Mouse (Mus musculus) cerebellum, adult 2 months (tissue): ENCODE data around the gene Fkbp5. TPM values are rescaled to one million over a fixed set of nuclear protein-coding genes. Genes with fewer than 3 reads are reported as not detected.

Source experiments
- DNase-seq, 2 experiments: peaks; one replicate each; pipeline ENCODE4 v3.0.0; 2021
- H3K27ac ChIP-seq: fragments of 200-500 bp; 2 replicates; pipeline ENCODE4 v1.5.1; 2012; ENCODE audit warnings: low read length, control low read depth, inconsistent platforms; ENCODE audit not compliant: insufficient read depth
- H3K27me3 ChIP-seq: fragments of 200-500 bp; 2 replicates; pipeline ENCODE4 v1.6.1; 2012; ENCODE audit warnings: inconsistent platforms, mild to moderate bottlenecking, low read length, moderate library complexity; ENCODE audit not compliant: control insufficient read depth, insufficient read depth
- H3K4me1 ChIP-seq: fragments of 200-500 bp; 2 replicates; pipeline ENCODE4 v1.6.1; 2011; ENCODE audit warnings: low read length; ENCODE audit not compliant: control insufficient read depth, insufficient read depth
- H3K4me3 ChIP-seq: fragments of 200-500 bp; replicated peaks from 2 replicates; pipeline ENCODE3; 2011; ENCODE audit warnings: mild to moderate bottlenecking, low read depth, low read length, control low read depth; ENCODE audit not compliant: insufficient read depth
- CTCF ChIP-seq: fragments of 200-500 bp; IDR thresholded peaks from 2 replicates; pipeline ENCODE4 v1.5.1; 2011; ENCODE audit warnings: low read depth, mild to moderate bottlenecking, control low read depth, low read length, moderate library complexity, borderline replicate concordance; ENCODE audit not compliant: insufficient read depth
- POLR2A ChIP-seq: fragments of 200-500 bp; IDR thresholded peaks from 2 replicates; pipeline ENCODE4 v1.6.1; 2011; ENCODE audit warnings: low read length, control low read depth, borderline replicate concordance; ENCODE audit not compliant: insufficient read depth
- WGBS: fragments of 180-500 bp; shearing (Covaris S2); methylation state at CpG from one replicate; pipeline ENCODE4 v1.1.7; 2018; 5-methylcytosine and 5-hydroxymethylcytosine counted together
- polyA plus RNA-seq: library from polyadenylated mRNA; depleted of rRNA; stranded (reverse); fragments of >200 nt; gene quantifications from 2 replicates; pipeline ENCODE4 v1.2.3, GENCODE M21; 2012

Fkbp5 gene
- polyA plus RNA-seq, 1 experiment: 8.6 TPM

DNA sequence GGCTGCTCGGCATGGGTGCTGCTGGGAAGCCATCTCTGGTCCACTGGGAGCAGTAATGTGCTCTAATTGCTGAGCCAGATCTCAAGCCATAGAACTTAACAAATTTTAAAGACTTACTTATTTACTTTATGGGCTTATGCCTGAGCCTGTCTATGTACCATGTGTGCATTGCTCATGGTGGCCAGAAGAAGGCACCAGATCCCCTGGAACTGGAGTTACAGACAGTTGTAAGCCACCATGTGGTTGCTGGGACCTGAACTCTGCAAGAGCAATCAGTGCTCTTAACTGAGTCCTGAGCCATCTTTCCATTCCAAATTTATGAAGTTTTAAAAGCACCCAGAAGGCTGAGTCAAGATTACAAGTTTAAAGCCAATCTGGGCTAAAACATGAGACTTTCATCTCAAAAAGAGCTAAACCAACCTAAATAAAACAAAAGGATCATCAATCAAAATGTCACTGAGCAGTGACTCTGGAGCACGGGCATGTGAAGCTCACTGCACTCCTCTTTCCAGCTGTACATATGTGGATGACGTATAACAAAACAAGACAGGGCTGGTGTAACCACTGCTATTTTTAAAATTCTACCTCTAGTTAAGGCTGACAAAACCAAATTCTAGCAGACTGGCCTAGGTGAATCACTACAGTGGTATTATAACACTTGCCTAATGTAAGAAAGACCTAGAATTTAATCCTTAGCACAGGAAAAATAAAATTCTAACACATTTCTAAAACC is 41.6 kb downstream of the Fkbp5 start:
- Histone ChIP-seq H3K27me3 (no peaks in the 10 kb centered on the region), H3K27ac (no peak overlapping the region), H3K4me1 (no peaks in the 10 kb centered on the region), H3K4me3 (no peak overlapping the region)
- no peak for DNase-seq
- WGBS: 92% methylated on average over 3 of the region's 3 CpGs
- TF ChIP-seq CTCF (no peak), POLR2A (no peak)

DNA sequence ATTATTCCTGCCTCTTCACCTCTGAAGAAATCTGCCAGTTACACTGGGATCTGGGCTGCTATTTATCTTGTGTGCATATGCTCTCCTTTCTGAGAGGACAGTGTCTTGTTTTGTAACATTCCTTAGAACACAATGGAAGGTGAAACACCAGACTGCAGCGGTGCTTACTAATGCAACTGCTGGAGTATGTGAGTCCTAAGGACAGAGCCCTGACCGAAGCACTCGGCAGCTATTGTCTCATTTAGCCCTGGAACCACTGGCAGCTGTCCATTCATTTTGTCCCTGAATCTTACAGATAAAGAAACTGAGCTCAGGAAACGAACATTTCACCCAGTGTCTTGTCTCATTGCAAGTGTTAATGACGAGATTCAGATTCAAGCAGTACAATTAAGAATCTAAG is 44.6 kb downstream of the Fkbp5 start:
- DNase-seq: no peak
- Histone ChIP-seq H3K27me3 (no peaks in the 10 kb centered on the region), H3K27ac (no peak overlapping the region), H3K4me1 (no peaks in the 10 kb centered on the region), H3K4me3 (no peak overlapping the region)
- no peak for TF ChIP-seq POLR2A
- TF ChIP-seq CTCF: no peak
- 60% methylated on average over 5 of the region's 5 CpGs for WGBS

DNA sequence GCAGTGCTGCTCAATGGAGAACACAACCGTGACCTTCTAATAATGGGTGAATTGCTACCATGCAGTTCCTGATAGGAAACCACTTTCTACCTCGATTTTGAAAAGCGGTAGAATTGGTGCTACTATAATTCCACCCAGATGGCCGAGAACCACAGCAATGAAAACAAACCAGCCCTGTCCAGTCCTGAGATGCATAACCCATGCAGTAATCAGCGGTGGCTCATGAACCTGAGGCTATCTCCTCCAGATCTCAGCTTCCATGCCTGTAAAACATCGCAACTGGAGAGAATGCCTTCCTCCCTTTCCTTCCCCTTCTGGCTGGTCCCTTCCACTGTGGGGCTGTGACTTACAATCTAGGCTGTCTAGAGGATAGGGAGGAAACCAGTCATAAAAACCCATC is 46.5 kb downstream of the Fkbp5 start:
- 81% methylated on average over 6 of the region's 6 CpGs for WGBS
- Histone ChIP-seq H3K4me3 (no peak overlapping the region), H3K27ac (no peak overlapping the region), H3K4me1 (no peaks in the 10 kb centered on the region), H3K27me3 (no peaks in the 10 kb centered on the region)
- no peak for DNase-seq
- no peak for TF ChIP-seq CTCF
- TF ChIP-seq POLR2A: no peak

DNA sequence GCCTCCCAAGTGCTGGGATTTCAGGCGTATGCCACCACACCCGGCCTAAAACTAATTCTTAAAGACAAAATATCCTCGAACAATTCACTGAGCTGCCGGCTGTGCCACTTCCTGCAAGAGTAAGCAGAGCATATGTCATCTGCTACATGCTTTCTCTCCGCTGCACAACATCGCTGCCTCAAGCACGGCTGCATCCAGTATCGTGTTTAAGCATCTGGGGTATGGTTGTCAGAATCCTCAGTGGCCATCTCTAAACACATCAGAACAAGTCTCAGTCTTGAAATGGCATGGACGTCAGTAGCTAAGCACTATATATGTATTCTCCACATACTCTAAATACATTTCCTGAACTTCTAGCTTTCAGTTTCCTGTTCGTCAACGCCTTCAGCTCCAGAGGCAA is 49.6 kb downstream of the Fkbp5 start:
- Histone ChIP-seq H3K27me3 (no peaks in the 10 kb centered on the region), H3K4me3 (no peak overlapping the region), H3K27ac (no peak overlapping the region), H3K4me1 (peaks cover 4% of the 10 kb centered on the region; the same call in 1 of the 2 replicates)
- DNase-seq: no peak
- WGBS: 52% methylated on average over 11 of the region's 11 CpGs
- TF ChIP-seq CTCF (no peak), POLR2A (no peak)

DNA sequence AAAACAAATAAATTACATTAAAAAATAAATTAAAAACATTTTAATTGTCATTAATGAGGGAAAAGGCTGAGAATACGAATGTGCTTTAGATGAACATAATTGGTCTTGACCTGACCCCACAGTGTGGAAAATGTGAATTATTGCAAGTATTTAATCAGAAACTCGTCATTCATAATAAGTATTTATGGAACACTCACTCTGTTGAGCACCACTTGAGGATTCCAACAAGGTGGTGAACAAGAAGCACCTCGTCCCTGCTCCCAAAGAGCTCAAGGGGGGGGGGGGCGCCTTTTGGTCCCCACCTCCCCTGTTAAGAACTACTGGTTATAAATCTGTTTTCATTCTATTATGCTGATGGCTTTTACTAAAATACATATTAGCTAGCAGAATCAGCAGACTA is 51.4 kb downstream of the Fkbp5 start:
- H3K4me1 ChIP-seq: peaks cover 4% of the 10 kb centered on the region; the same call in 1 of the 2 replicates
- 95% methylated on average over 4 of the region's 4 CpGs for WGBS
- no peak overlapping the region for H3K4me3 ChIP-seq
- no peak for DNase-seq
- no peak overlapping the region for H3K27ac ChIP-seq
- TF ChIP-seq CTCF (no peak), POLR2A (no peak)
- H3K27me3 ChIP-seq: no peaks in the 10 kb centered on the region

DNA sequence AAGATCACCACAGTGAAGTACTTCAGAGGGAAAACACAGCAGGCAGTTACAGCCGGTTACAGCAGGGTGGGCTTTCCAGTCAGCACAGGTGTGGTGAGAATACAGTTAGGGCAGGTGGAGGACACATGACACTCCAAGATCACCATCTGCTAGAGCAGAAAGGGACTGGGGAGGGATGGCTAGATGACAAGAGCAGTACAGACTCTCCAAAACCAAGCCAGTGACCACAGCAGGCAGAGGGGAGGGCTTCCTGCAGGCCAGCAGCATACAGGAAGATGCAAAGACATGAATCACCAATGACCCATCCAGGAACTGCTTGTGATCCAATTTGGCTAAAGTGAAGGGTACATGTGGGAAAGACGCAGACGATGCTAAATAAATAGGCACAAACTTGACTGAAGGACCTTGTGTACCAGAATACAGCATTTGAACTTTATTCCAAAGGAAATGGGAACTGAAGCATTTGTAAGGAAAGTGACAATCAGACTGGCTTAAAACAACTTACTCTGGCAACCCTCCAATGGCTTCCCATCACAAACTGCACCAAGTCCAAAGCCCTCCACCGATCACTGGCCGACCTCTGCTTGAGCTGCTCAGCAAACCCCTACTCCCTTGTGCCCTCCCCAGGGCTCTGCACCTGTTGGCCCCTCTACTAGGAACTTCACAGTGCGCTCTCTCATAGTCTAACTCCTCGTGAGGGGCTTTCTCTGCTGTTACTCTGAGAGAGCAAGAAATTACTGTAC is 53.5 kb downstream of the Fkbp5 start:
- no peak for TF ChIP-seq CTCF
- TF ChIP-seq POLR2A: no peak
- Histone ChIP-seq H3K27ac (no peak overlapping the region), H3K27me3 (no peaks in the 10 kb centered on the region), H3K4me1 (peaks cover 4% of the 10 kb centered on the region; the same call in 1 of the 2 replicates), H3K4me3 (no peak overlapping the region)
- 26% methylated on average over 7 of the region's 7 CpGs for WGBS
- DNase-seq: no peak

DNA sequence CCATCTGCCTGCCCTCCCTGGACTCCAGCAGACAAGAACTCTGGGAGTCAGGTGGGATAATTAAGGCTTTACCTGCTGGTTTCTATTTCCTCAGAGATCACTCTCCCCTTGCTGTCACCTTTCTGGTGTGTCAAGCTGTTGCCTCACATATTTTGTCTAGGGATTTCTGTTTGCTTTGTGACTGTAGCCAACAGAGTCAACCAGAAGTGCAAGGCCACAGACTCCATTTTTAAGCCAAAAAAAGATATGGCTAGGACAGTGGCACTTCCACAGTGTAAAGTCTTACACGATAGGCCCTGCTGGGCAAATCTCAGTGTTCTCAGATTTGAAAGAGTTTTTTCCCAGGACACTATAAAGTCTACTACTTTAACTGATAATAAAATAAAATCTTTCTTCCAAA is 56.9 kb downstream of the Fkbp5 start:
- 95% methylated on average over 1 of the region's 1 CpGs for WGBS
- H3K4me1 ChIP-seq: peaks cover 4% of the 10 kb centered on the region; the same call in 1 of the 2 replicates
- TF ChIP-seq POLR2A: no peak
- TF ChIP-seq CTCF: no peak
- no peak overlapping the region for H3K27ac ChIP-seq
- H3K4me3 ChIP-seq: no peak overlapping the region
- DNase-seq: no peak
- H3K27me3 ChIP-seq: no peaks in the 10 kb centered on the region

DNA sequence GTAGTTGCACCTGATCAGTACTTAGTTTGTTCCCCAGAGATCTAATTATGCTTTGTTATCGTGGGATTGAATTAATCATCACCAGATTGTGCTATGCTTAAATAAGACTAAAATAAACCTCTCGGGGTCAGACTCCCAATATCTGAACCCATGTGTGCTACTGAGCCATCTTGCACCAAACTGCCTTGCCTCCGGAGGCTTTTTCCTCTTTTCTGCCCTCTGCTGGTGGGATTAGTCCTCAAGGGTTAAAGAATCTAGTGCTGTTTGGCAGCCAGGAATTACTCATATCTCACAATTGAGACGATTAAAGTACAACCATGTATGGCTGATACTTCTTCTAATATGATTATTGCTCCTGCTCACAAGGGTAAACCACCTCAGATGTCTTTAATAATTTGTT is 62.2 kb downstream of the Fkbp5 start:
- Histone ChIP-seq H3K27ac (no peak overlapping the region), H3K27me3 (no peaks in the 10 kb centered on the region), H3K4me3 (no peak overlapping the region), H3K4me1 (no peaks in the 10 kb centered on the region)
- WGBS: 61% methylated on average over 4 of the region's 4 CpGs
- DNase-seq: no peak
- TF ChIP-seq POLR2A: no peak
- TF ChIP-seq CTCF: no peak; the same call in 1 of the 2 replicates
